Mouse (Mus musculus) urinary bladder, postnatal 10 days (tissue): ENCODE measurements at regions not wholly inside any gene's neighbourhood (a gene's known extent, or its start where the extent isn't known, plus 50 kb on each side); places are given as distances from the start of the nearest gene placed in this dataset.

Source experiments
- DNase-seq: peaks from one replicate; pipeline ENCODE4 v3.0.0; 2022; ENCODE audit warnings: low spot score

- DNase-seq, result no peak
Measured at GRCm38 (mm10) chr1:43367151-43367895, 77.1 kb upstream of the Nck2 start.

DNA sequence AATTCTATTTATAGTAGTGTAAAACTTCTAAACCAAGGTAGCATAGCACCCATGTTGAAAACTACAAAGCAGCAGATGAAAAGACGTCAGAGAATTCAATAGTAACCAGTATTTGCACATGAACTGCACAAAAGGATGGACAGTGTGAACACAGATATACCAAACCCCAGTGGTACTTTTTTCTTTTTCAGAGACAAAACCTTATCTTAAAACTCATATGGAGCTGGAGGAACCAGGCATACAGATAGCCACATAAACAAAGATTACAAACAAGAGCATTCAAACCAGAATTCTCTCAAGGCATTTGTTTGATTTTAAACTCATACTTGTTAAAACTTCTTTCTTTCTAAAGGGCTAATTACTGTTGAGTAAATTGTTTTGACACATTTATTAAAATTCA, 72.5 kb upstream of the Nck2 start:
- no peak for DNase-seq

GRCm38 (mm10) chr1:43374946-43375345, 69.4 kb upstream of the Nck2 start:
- no peak for DNase-seq

DNA sequence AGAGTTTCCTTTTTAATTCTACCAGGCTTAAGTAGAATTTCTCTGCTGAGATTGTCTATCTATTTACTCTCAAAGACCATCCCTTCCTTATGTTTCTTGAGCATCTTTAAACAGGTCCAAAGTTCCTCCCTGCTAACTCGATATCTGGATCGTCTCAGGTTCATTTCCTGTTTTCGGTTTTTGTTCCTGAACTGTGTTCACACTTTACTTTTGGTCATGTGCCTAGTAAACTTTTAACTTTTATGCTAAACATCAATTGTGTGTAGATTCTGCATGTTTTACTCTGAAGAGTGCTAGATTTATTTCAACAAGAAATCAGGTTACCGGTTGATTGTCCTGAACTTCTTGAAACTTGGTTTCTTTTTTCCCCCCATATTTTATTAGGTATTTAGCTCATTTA, 68.5 kb upstream of the Nck2 start:
- DNase-seq, result no peak

- no peak for DNase-seq
Measured at GRCm38 (mm10) chr1:43377491-43378263, 66.7 kb upstream of the Nck2 start.

- no peak for DNase-seq
Measured at GRCm38 (mm10) chr1:43385008-43385407, 59.4 kb upstream of the Nck2 start.

DNA sequence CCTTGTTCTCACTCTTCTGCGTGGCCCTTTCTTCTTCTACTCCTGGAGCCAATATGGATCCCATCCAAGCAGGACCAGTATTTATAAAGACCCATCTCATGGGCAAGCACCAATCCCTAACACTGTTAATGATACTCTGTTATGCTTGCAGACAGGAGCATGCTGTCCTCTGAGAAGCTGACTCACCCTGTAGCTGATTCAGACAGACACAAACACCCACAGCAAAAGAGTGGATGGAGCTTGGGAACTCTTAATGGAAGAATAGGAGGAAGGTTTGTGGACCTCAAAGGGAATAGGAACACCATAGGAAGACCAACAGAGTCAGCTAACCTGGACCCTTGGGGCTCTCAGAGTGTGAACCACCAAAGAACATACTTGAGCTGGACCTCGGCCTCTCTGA, 50.3 kb upstream of the Nck2 start:
- DNase-seq, result no peak
